Mouse (Mus musculus) limb, embryonic 12.5 days (tissue): ENCODE measurements around the gene Rgs11. TPM values are rescaled to one million over a fixed set of nuclear protein-coding genes. Genes with fewer than 3 reads are reported as not detected.

Experiments used
- ATAC-seq: fragments of 200-750 bp; cut with Nextera tagmentation; 2 replicates; pipeline ENCODE4 v1.8.0; 2017; ENCODE audit warnings: low read depth, moderate TSS enrichment; ENCODE audit not compliant: insufficient number of reproducible peaks, insufficient read depth, low FRiP score, low TSS enrichment
- H3K27ac ChIP-seq: fragments of 300-500 bp; sonication (generic); 2 replicates; pipeline ENCODE4 v1.5.1; 2016; ENCODE audit warnings: mild to moderate bottlenecking, moderate library complexity
- H3K27me3 ChIP-seq: fragments of 300-500 bp; sonication (generic); 2 replicates; pipeline ENCODE4 v1.6.1; 2016; ENCODE audit warnings: mild to moderate bottlenecking, moderate library complexity
- H3K36me3 ChIP-seq: fragments of 300-500 bp; sonication (generic); 2 replicates; pipeline ENCODE4 v1.6.1; 2016; ENCODE audit warnings: mild to moderate bottlenecking, moderate library complexity
- H3K4me1 ChIP-seq: fragments of 300-500 bp; sonication (generic); replicated peaks from 2 replicates; pipeline ENCODE4 v1.6.1; 2016
- H3K4me2 ChIP-seq: fragments of 300-500 bp; sonication (generic); 2 replicates; pipeline ENCODE4 v1.6.1; 2016; ENCODE audit warnings: mild to moderate bottlenecking, moderate library complexity
- H3K4me3 ChIP-seq: fragments of 300-500 bp; sonication (generic); replicated peaks from 2 replicates; pipeline ENCODE4 v1.5.1; 2016; ENCODE audit warnings: mild to moderate bottlenecking
- H3K9ac ChIP-seq: fragments of 300-500 bp; sonication (generic); replicated peaks from 2 replicates; pipeline ENCODE4 v1.6.1; 2016; ENCODE audit warnings: mild to moderate bottlenecking, moderate library complexity
- H3K9me3 ChIP-seq: fragments of 300-500 bp; sonication (generic); 2 replicates; pipeline ENCODE4 v1.6.1; 2016; ENCODE audit warnings: mild to moderate bottlenecking, moderate library complexity
- WGBS: fragments of 180-500 bp; shearing (Covaris S2); methylation state at CpG from one replicate; pipeline ENCODE4 v1.1.7; 2016; 5-methylcytosine and 5-hydroxymethylcytosine counted together
- polyA plus RNA-seq: library from polyadenylated mRNA; unstranded; fragments of >200 nt; fragmentation: Nextera tagmentation; extraction: Ambion mirVana; gene quantifications from 2 replicates; pipeline ENCODE4 v1.2.1, GENCODE M21; 2016

Gene Rgs11
- polyA plus RNA-seq, 1 experiment from 2014 or later = 4.7 TPM

GRCm38 (mm10) chr17:26200831-26201705 is 1.7 kb upstream of the Rgs11 start:
- H3K27me3 ChIP-seq = peaks cover 81% of the 10 kb centered on the region
- peaks cover 38% of the 10 kb centered on the region for H3K4me1 ChIP-seq
- H3K4me3 ChIP-seq = peak overlapping the region; percentile 55
- H3K36me3 ChIP-seq = peaks cover 25% of the 10 kb centered on the region
- peak overlapping the region; percentile 94 for H3K4me2 ChIP-seq
- no peak overlapping the region for H3K27ac ChIP-seq
- no peak for ATAC-seq
- no peaks in the 10 kb centered on the region for H3K9me3 ChIP-seq
- peak overlapping the region; percentile 58 for H3K9ac ChIP-seq
- WGBS = 1% methylated on average over 73 of the region's 92 CpGs

DNA sequence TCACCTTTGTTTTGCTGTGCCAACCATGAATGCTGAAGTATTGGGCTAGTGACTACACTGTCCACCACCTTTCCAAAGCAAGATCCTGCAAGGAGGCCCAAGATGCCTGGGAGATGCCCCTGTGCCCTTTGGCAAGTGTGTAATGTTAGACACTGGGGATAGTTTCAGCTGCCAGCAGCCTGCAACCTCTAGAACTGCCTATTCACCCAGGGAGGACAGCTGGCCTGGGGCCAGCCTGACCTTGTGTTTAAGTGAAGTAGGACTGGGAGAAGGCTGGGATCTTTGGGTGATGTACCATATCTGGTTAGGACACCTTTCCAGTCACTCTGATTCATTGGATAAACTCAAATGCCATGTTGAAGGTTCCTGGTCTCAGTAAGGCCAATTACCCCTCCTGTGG is 753 bp upstream of the Rgs11 start:
- ATAC-seq = no peak
- Histone ChIP-seq H3K36me3 (peaks cover 15% of the 10 kb centered on the region), H3K27ac (no peak overlapping the region), H3K4me3 (no peak overlapping the region; the same call in 1 of the 2 replicates), H3K4me1 (peaks cover 38% of the 10 kb centered on the region), H3K9ac (no peak overlapping the region), H3K4me2 (no peak overlapping the region; the same call in 1 of the 2 replicates), H3K9me3 (no peaks in the 10 kb centered on the region), H3K27me3 (peaks cover 82% of the 10 kb centered on the region)

GRCm38 (mm10) chr17:26203321-26203811 is 615 bp downstream of the Rgs11 start:
- Histone ChIP-seq H3K27me3 (peaks cover 77% of the 10 kb centered on the region), H3K4me3 (peak overlapping the region; percentile 54), H3K36me3 (peaks cover 2% of the 10 kb centered on the region; the same call in 1 of the 2 replicates), H3K9me3 (no peaks in the 10 kb centered on the region), H3K4me2 (peak overlapping the region; percentile 97), H3K27ac (no peak overlapping the region), H3K4me1 (peaks cover 38% of the 10 kb centered on the region), H3K9ac (peak overlapping the region; percentile 55)
- WGBS = 0% methylated on average over 30 of the region's 30 CpGs
- ATAC-seq = no peak

DNA sequence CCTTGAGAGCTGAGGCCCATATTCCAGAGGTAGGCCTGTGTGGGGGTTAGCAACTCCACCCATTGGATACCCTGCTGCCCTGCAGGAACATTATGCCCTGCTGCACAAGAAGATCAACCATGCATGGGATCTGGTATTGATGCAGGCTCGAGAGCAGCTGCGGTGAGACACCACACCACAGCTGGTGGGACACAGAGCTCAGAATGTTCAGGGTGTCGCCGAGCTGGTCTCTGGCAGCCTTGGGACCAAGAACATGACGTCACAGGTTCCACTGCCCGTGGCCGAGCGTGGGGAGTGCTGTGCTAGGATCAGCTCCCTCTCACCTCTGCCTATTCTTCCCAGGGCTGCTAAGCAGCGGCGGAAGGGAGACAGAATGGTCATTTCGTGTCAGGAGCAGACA is 2.0 kb downstream of the Rgs11 start:
- WGBS = 26% methylated on average over 11 of the region's 11 CpGs
- H3K4me2 ChIP-seq = peak overlapping the region; percentile 13
- H3K4me1 ChIP-seq = peaks cover 38% of the 10 kb centered on the region
- peaks cover 63% of the 10 kb centered on the region for H3K27me3 ChIP-seq
- H3K36me3 ChIP-seq = no peaks in the 10 kb centered on the region
- H3K27ac ChIP-seq = no peak overlapping the region
- no peak overlapping the region for H3K4me3 ChIP-seq
- H3K9me3 ChIP-seq = no peaks in the 10 kb centered on the region
- H3K9ac ChIP-seq = no peak overlapping the region; the same call in 1 of the 2 replicates
- ATAC-seq = no peak

GRCm38 (mm10) chr17:26206392-26206791 is 3.6 kb downstream of the Rgs11 start:
- WGBS = 69% methylated on average over 1 of the region's 1 CpGs
- H3K27me3 ChIP-seq = peaks cover 52% of the 10 kb centered on the region
- no peaks in the 10 kb centered on the region for H3K36me3 ChIP-seq
- no peak overlapping the region for H3K4me3 ChIP-seq
- no peaks in the 10 kb centered on the region for H3K9me3 ChIP-seq
- H3K9ac ChIP-seq = no peak overlapping the region
- no peak overlapping the region for H3K4me2 ChIP-seq
- peaks cover 27% of the 10 kb centered on the region for H3K4me1 ChIP-seq
- H3K27ac ChIP-seq = no peak overlapping the region
- ATAC-seq = no peak

GRCm38 (mm10) chr17:26207686-26208085 is 4.9 kb downstream of the Rgs11 start, which contains the start of gene Arhgdig:
Gene Arhgdig (minus strand): TSS chr17:26207786.
- no peaks in the 10 kb centered on the region for H3K9me3 ChIP-seq
- H3K4me1 ChIP-seq = peaks cover 23% of the 10 kb centered on the region
- no peak for ATAC-seq
- peaks cover 39% of the 10 kb centered on the region for H3K27me3 ChIP-seq
- H3K4me2 ChIP-seq = no peak within 1 kb of the TSS
- no peak within 1 kb of the TSS for H3K4me3 ChIP-seq
- 90% methylated on average over 12 of the region's 12 CpGs for WGBS
- H3K27ac ChIP-seq = no peak within 1 kb of the TSS
- H3K9ac ChIP-seq = no peak within 1 kb of the TSS
- 0 out of 2 replicates have a peak, but pooled peaks cover under 1% of the 10 kb centered on the region for H3K36me3 ChIP-seq

DNA sequence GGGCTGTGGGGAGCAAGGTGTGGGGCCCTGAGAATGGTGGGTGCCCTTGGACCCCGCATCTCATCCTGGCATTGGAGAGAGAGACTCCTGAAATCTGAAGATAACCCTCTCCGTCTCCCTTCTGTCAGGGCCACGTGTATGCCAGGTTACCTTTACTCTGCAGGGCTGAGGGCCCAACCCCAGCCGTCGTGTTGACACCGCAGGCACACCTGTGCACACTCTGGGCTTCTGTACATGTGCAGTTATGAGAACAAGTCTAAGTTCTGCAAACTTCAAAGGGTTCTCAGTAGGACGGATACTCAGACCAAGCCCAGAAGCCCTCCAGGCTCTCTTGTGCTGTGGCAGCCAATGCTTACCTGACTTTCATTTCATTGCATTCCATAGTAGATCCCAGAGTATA is 9.5 kb downstream of the Rgs11 start:
- WGBS = 89% methylated on average over 7 of the region's 7 CpGs
- Histone ChIP-seq H3K9ac (no peak overlapping the region), H3K27ac (no peak overlapping the region), H3K4me2 (no peak overlapping the region), H3K4me3 (no peak overlapping the region), H3K4me1 (no peaks in the 10 kb centered on the region), H3K36me3 (peaks cover 31% of the 10 kb centered on the region), H3K27me3 (peaks cover 5% of the 10 kb centered on the region; the same call in 1 of the 2 replicates), H3K9me3 (no peaks in the 10 kb centered on the region)
- no peak for ATAC-seq

GRCm38 (mm10) chr17:26212681-26213080 is 9.9 kb downstream of the Rgs11 start:
- peaks cover 31% of the 10 kb centered on the region for H3K36me3 ChIP-seq
- peaks cover 5% of the 10 kb centered on the region; the same call in 1 of the 2 replicates for H3K27me3 ChIP-seq
- no peak overlapping the region for H3K27ac ChIP-seq
- H3K4me2 ChIP-seq = no peak overlapping the region
- no peaks in the 10 kb centered on the region for H3K4me1 ChIP-seq
- ATAC-seq = no peak
- H3K9me3 ChIP-seq = no peaks in the 10 kb centered on the region
- H3K9ac ChIP-seq = no peak overlapping the region
- 89% methylated on average over 11 of the region's 11 CpGs for WGBS
- H3K4me3 ChIP-seq = no peak overlapping the region

DNA sequence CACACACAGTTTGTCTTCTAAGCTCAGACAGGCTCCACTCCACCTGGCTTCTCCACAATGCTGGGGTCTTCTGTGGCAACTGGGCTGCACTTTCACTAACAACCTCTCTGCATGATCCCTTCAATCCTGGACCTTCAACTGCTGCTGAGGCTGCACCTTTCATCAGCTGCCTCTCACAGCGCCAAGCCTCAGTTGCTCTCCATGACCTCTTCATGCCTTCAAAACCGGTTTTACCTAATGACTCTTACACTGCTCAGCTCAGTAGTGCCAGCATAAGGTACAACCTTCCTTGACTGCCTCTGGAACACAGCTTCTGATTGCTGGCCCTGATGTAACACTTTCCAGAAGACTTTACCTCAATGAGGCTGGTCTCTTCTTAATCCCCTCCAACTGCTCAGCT is 18.8 kb downstream of the Rgs11 start:
- H3K9me3 ChIP-seq = no peaks in the 10 kb centered on the region
- H3K27ac ChIP-seq = no peak overlapping the region
- 76% methylated on average over 2 of the region's 2 CpGs for WGBS
- no peak overlapping the region for H3K4me2 ChIP-seq
- no peak overlapping the region for H3K9ac ChIP-seq
- H3K36me3 ChIP-seq = peaks cover 12% of the 10 kb centered on the region
- no peaks in the 10 kb centered on the region for H3K27me3 ChIP-seq
- ATAC-seq = no peak
- H3K4me1 ChIP-seq = no peaks in the 10 kb centered on the region
- H3K4me3 ChIP-seq = no peak overlapping the region

GRCm38 (mm10) chr17:26225150-26225549 is 22.4 kb downstream of the Rgs11 start:
- Histone ChIP-seq H3K27ac (no peak overlapping the region), H3K9ac (no peak overlapping the region), H3K27me3 (no peaks in the 10 kb centered on the region), H3K4me2 (no peak overlapping the region), H3K9me3 (no peaks in the 10 kb centered on the region), H3K4me3 (no peak overlapping the region), H3K36me3 (no peaks in the 10 kb centered on the region), H3K4me1 (no peaks in the 10 kb centered on the region)
- WGBS = 77% methylated on average over 12 of the region's 12 CpGs
- no peak for ATAC-seq

- Histone ChIP-seq H3K4me1 (no peaks in the 10 kb centered on the region), H3K4me3 (no peak overlapping the region), H3K9ac (no peak overlapping the region), H3K36me3 (no peaks in the 10 kb centered on the region), H3K27ac (no peak overlapping the region), H3K9me3 (no peaks in the 10 kb centered on the region), H3K4me2 (no peak overlapping the region), H3K27me3 (no peaks in the 10 kb centered on the region)
- 92% methylated on average over 5 of the region's 5 CpGs for WGBS
- ATAC-seq = no peak
Observed at GRCm38 (mm10) chr17:26229776-26230175, 27.0 kb downstream of the Rgs11 start.
